Mouse (Mus musculus) heart, adult 18-20 months (tissue): Measurements from ENCODE around the gene Tspo. TPM values are rescaled to one million over a fixed set of nuclear protein-coding genes. Genes with fewer than 3 reads are reported as not detected.

Experiments used
- DNase-seq, 2 experiments: peaks; one replicate each; pipeline ENCODE4 v3.0.0; 2021 to 2022; ENCODE audit warnings: mixed read lengths in 1 of 2
- total RNA-seq, 2 experiments: library from RNA; stranded (reverse); gene quantifications; 2 replicates each; pipeline ENCODE4 v1.2.3; 2021

Gene Tspo
- total RNA-seq, 2 experiments from 2014 or later, result 66.2 to 75.9 TPM

GRCm38 (mm10) chr15:83583419-83584156, 20.2 kb downstream of the Tspo start:
- peak; percentile 54 to 71 for DNase-seq

- no peak for DNase-seq
Observed at GRCm38 (mm10) chr15:83584741-83585220, 21.4 kb downstream of the Tspo start.

- DNase-seq, result no peak
Observed at GRCm38 (mm10) chr15:83590841-83591240, 27.4 kb downstream of the Tspo start.

- DNase-seq, result no peak
Observed at GRCm38 (mm10) chr15:83591758-83592157, 28.4 kb downstream of the Tspo start.

- DNase-seq, result no peak
Observed at GRCm38 (mm10) chr15:83592260-83593188, 29.1 kb downstream of the Tspo start.

- no peak for DNase-seq
Observed at GRCm38 (mm10) chr15:83593189-83593585, 29.8 kb downstream of the Tspo start.

GRCm38 (mm10) chr15:83593702-83594512, 30.5 kb downstream of the Tspo start:
- no peak for DNase-seq

GRCm38 (mm10) chr15:83594513-83595363, 31.3 kb downstream of the Tspo start, which contains the start of gene Ttll12:
TSS of gene Ttll12 (minus strand) at chr15:83595157.
- DNase-seq, result peak; percentile 95 to 96

- no peak for DNase-seq
Observed at GRCm38 (mm10) chr15:83595364-83595711, 31.9 kb downstream of the Tspo start.

GRCm38 (mm10) chr15:83596833-83597232, 33.4 kb downstream of the Tspo start:
- DNase-seq, result no peak

GRCm38 (mm10) chr15:83601185-83601584, 37.8 kb downstream of the Tspo start:
- no peak for DNase-seq

GRCm38 (mm10) chr15:83602372-83603045, 39.1 kb downstream of the Tspo start:
- DNase-seq, result peak; percentile 27 to 72

GRCm38 (mm10) chr15:83603046-83603396, 39.6 kb downstream of the Tspo start:
- no peak for DNase-seq

- no peak for DNase-seq
Observed at GRCm38 (mm10) chr15:83603426-83603825, 40.0 kb downstream of the Tspo start.

- no peak for DNase-seq
Observed at GRCm38 (mm10) chr15:83606216-83606615, 42.8 kb downstream of the Tspo start.

GRCm38 (mm10) chr15:83606700-83607099, 43.3 kb downstream of the Tspo start:
- no peak for DNase-seq

- peak; percentile 77 to 86 for DNase-seq
Observed at GRCm38 (mm10) chr15:83607115-83607802, 43.9 kb downstream of the Tspo start.

GRCm38 (mm10) chr15:83615245-83615644, 51.9 kb downstream of the Tspo start:
- no peak for DNase-seq
